Mouse (Mus musculus) lung, adult 2 months (tissue): ENCODE measurements around the gene Ift81. TPM values are rescaled to one million over a fixed set of nuclear protein-coding genes. Genes with fewer than 3 reads are reported as not detected.

Source experiments
- DNase-seq: peaks from one replicate; pipeline ENCODE4 v3.0.0; 2022
- H3K4me1 ChIP-seq: fragments of 200-500 bp; 2 replicates; pipeline ENCODE4 v1.6.1; 2011; ENCODE audit warnings: low read length; ENCODE audit not compliant: control insufficient read depth, insufficient read depth
- H3K4me3 ChIP-seq: fragments of 200-500 bp; replicated peaks from 2 replicates; pipeline ENCODE3; 2011; ENCODE audit warnings: low read depth, mild to moderate bottlenecking, control low read depth, low read length; ENCODE audit errors: extremely low read depth
- CTCF ChIP-seq: fragments of 200-500 bp; IDR thresholded peaks from 2 replicates; pipeline ENCODE4 v1.5.1; 2011; ENCODE audit warnings: mild to moderate bottlenecking, low read length, control low read depth; ENCODE audit not compliant: insufficient read depth
- POLR2A ChIP-seq: fragments of 200-500 bp; IDR thresholded peaks from 2 replicates; pipeline ENCODE4 v1.6.1; 2011; ENCODE audit warnings: low read depth, mild to moderate bottlenecking, control low read depth, low read length, borderline replicate concordance; ENCODE audit errors: extremely low read depth
- WGBS: fragments of 180-500 bp; shearing (Covaris S2); methylation state at CpG from one replicate; pipeline ENCODE4 v1.1.7; 2018; 5-methylcytosine and 5-hydroxymethylcytosine counted together
- polyA plus RNA-seq: library from polyadenylated mRNA; depleted of rRNA; stranded (reverse); fragments of >200 nt; gene quantifications from 2 replicates; pipeline ENCODE4 v1.2.3, GENCODE M21; 2012

Ift81 gene
- polyA plus RNA-seq, 1 experiment = 6.7 TPM

DNA sequence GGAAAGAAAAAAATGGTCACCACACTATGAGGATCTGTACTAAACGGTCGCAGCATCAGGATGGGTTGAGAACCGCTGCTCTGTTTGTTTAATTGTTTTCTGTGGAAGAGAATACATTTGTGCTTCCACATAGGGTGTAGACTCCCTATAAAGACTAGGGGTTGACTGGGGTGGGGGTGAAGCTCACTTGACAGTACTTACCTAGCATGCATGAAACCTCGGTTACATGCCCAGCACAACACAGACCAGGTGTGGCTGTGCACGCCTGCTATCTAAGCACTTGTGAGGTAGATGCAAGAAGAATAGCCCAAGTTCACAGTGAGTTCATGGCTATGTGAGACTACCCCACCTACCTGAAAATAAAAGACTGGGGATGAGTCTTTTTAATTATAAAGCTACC is 76.7 kb downstream of the Ift81 start:
- DNase-seq = no peak
- no peak overlapping the region for H3K4me3 ChIP-seq
- TF ChIP-seq POLR2A (no peak), CTCF (no peak)
- H3K4me1 ChIP-seq = no peaks in the 10 kb centered on the region; the same call in 1 of the 2 replicates
- 94% methylated on average over 5 of the region's 5 CpGs for WGBS

DNA sequence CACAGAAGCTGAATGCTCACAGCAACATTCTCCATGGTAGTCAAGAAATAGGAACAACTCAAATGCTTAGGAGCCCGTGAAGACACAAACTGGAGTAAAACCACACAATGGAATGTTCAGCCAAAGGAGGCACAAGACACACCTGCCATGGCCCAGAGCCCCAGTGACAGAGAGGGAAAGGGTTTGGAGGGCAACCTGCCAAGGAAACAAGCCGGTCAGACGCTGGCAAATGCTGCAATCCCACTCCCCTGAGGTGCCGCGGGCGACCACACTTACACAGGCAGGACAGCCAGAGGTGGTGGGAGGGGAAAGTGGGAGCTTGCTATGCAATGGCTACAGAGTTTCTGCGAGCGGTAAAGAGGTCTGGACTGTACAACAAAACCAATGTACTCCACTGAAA is 80.4 kb downstream of the Ift81 start:
- peaks cover 3% of the 10 kb centered on the region for H3K4me1 ChIP-seq
- 76% methylated on average over 8 of the region's 8 CpGs for WGBS
- TF ChIP-seq CTCF = no peak
- no peak for TF ChIP-seq POLR2A
- DNase-seq = no peak
- no peak overlapping the region for H3K4me3 ChIP-seq

DNA sequence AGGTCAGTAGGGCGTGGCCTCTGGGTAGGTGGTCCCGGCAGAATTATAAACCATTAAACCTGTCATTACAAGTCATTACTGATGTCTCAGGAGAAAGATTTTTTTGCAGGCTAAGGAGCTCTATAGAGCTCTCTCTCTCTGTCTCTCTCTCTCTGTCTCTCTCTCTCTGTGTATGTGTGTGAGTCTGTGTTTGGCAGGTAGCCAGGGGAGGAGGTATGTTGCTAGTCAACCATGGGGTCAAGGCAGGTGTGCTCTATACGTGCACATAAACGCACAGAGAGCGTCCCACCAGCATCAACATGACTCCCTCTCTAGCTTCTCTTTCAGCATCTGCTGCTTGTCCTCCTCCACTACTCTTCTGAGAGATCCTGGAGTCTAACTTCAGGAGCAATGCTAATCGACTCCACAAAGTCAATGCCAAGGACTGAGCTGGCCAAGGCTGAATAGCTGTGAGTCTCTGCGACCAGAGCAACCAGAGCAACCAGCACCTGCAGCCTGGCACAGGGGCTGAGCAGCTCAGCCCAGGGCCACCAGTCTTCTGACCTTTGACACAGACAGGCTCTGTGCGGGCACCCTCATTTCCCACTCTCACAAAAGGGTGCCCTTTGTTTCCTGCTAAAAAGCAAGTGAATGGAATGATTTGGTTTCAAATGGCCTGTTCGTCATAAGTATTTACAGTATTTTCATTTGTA is 84.3 kb downstream of the Ift81 start:
- DNase-seq = no peak
- no peak overlapping the region for H3K4me3 ChIP-seq
- peaks cover 11% of the 10 kb centered on the region for H3K4me1 ChIP-seq
- 65% methylated on average over 9 of the region's 9 CpGs for WGBS
- TF ChIP-seq CTCF (no peak), POLR2A (no peak)

DNA sequence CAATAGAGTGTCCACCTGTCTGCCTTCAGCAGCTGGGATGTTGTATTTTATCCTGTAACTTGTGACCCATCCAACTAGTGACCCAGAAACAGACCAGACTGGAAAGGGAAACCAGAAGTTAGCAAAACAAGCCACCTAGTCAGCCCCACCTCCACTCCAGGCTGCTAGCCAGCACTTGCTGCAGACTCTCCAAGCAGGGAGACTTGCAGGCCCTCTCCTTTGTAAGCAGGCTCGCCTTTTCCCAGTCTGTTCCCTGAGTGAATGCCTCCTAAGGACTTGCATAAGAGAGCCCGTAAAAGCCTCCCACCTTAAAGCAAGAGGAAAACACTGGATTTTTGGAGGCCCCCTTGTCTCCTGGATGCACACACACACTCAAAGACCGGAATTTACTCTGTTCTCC is 85.0 kb downstream of the Ift81 start:
- peak; percentile 62 for DNase-seq
- H3K4me3 ChIP-seq = no peak overlapping the region
- TF ChIP-seq CTCF (no peak), POLR2A (no peak)
- peaks cover 11% of the 10 kb centered on the region for H3K4me1 ChIP-seq
- 48% methylated on average over 3 of the region's 3 CpGs for WGBS

DNA sequence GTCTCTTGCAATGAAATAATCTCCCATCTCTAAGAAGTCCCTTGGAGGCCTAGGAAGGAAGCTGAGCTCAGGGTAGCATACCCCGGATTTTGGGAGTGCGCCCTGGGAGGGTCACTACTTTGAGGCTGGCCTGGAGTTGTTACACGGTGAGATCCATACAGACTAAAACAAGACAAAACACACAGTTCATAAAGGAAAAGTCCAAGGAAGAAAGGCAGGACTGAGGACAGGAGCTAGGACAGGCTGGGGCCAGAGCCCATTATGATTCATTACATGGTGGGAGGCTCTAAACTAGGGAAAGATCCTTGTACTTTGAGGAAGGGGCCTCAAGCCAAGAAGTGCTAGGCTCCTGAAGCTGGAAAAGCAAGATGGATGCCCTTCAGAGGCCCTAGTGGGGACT is 85.7 kb downstream of the Ift81 start:
- no peak overlapping the region for H3K4me3 ChIP-seq
- WGBS = 73% methylated on average over 3 of the region's 3 CpGs
- peaks cover 11% of the 10 kb centered on the region for H3K4me1 ChIP-seq
- TF ChIP-seq POLR2A = no peak
- no peak for TF ChIP-seq CTCF
- DNase-seq = no peak

- 41% methylated on average over 11 of the region's 11 CpGs for WGBS
- peaks cover 11% of the 10 kb centered on the region for H3K4me1 ChIP-seq
- no peak for DNase-seq
- H3K4me3 ChIP-seq = no peak overlapping the region
- TF ChIP-seq CTCF (no peak), POLR2A (no peak)
These were observed 86.6 kb downstream of the Ift81 start for GRCm38 (mm10) chr5:122527761-122528160.

GRCm38 (mm10) chr5:122526878-122527730 is 87.2 kb downstream of the Ift81 start:
- no peak overlapping the region for H3K4me3 ChIP-seq

GRCm38 (mm10) chr5:122526405-122526804 is 87.9 kb downstream of the Ift81 start:
- Histone ChIP-seq H3K4me1 (peaks cover 11% of the 10 kb centered on the region), H3K4me3 (no peak overlapping the region)
- WGBS = 86% methylated on average over 9 of the region's 9 CpGs
- TF ChIP-seq CTCF = no peak
- TF ChIP-seq POLR2A = no peak
- peak; percentile 23 for DNase-seq

More at GRCm38 (mm10) chr5:122526878-122527730, 87.2 kb downstream of the Ift81 start:
- WGBS = 40% methylated on average over 15 of the region's 15 CpGs
- peaks cover 11% of the 10 kb centered on the region for H3K4me1 ChIP-seq
- TF ChIP-seq POLR2A (no peak), CTCF (no peak)
- DNase-seq = peak; percentile 58

DNA sequence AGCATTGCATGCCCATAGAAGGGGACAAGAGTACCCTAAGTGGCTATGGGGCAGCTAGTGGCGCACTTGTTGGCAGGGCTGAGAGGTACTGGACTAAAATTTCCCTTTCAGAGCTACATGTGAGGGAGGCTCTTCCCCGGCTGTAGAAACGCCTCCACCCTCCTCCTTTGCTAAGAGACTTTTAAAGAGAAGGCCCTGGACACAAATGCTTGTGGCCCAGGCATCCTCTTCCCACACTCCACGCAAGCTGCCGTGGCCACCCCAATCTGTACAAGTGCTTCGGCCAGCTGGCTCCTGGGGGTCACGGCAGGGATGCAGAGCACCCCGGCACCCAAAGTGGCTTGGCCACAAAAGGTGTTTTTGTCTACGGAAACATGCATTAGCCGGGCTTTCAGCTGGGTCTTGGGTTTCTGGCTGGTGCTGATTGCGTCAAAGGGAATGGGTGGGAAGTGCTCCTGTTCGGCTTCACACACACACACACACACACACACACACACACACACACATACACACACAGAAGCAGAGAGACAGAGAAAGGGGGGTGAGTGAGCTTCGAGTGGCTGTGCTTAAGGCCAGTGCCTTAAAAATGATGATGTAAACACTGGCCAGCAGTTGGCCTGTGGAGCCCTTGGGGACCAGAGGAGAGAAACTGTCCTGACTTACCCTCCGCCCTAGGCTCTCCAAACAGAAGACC is 88.9 kb downstream of the Ift81 start:
- TF ChIP-seq CTCF (no peak), POLR2A (no peak)
- H3K4me3 ChIP-seq = no peak overlapping the region
- H3K4me1 ChIP-seq = peaks cover 11% of the 10 kb centered on the region
- peak; percentile 38 for DNase-seq
- whole genome bisulfite sequencing = 48% methylated on average over 14 of the region's 14 CpGs
